Mouse (Mus musculus) hindbrain, postnatal 0 days (tissue): ENCODE results near the gene Tnfaip6. TPM values are rescaled to one million over a fixed set of nuclear protein-coding genes. Genes with fewer than 3 reads are reported as not detected.

Experiments
- ATAC-seq: fragments of 200-750 bp; cut with Nextera tagmentation; 2 replicates; pipeline ENCODE4 v1.8.0; 2017; ENCODE audit warnings: mild to moderate bottlenecking, moderate TSS enrichment, moderate library complexity
- DNase-seq: peaks from one replicate; pipeline ENCODE4 v3.0.0-alpha.2; 2015; ENCODE audit warnings: low spot score
- H3K27ac ChIP-seq: fragments of 300-500 bp; sonication (generic); 2 replicates; pipeline ENCODE4 v1.5.1; 2014; ENCODE audit warnings: mild to moderate bottlenecking
- H3K27me3 ChIP-seq: fragments of 300-500 bp; sonication (generic); 2 replicates; pipeline ENCODE4 v1.6.1; 2014; ENCODE audit warnings: low read length, mixed read lengths; ENCODE audit not compliant: insufficient read depth
- H3K36me3 ChIP-seq: fragments of 300-500 bp; sonication (generic); 2 replicates; pipeline ENCODE4 v1.6.1; 2014; ENCODE audit warnings: low read length, mixed read lengths; ENCODE audit not compliant: insufficient read depth
- H3K4me1 ChIP-seq: fragments of 300-500 bp; sonication (generic); 2 replicates; pipeline ENCODE4 v1.6.1; 2014; ENCODE audit warnings: antibody characterized with exemption, low read length, mixed read lengths; ENCODE audit not compliant: insufficient read depth
- H3K4me2 ChIP-seq: fragments of 300-500 bp; sonication (generic); 2 replicates; pipeline ENCODE4 v1.6.1; 2014; ENCODE audit warnings: low read depth, mild to moderate bottlenecking, low read length, moderate library complexity, mixed read lengths
- H3K4me3 ChIP-seq: fragments of 300-500 bp; sonication (generic); 2 replicates; pipeline ENCODE4 v1.5.1; 2014; ENCODE audit warnings: low read length
- H3K9ac ChIP-seq: fragments of 300-500 bp; sonication (generic); replicated peaks from 2 replicates; pipeline ENCODE4 v1.6.1; 2014; ENCODE audit warnings: mild to moderate bottlenecking, low read length, moderate library complexity, mixed read lengths
- H3K9me3 ChIP-seq: fragments of 300-500 bp; sonication (generic); 2 replicates; pipeline ENCODE4 v1.6.1; 2016; ENCODE audit warnings: low read length, mixed read lengths
- CTCF ChIP-seq: IDR thresholded peaks from 2 replicates; pipeline ENCODE4 v1.5.1; 2016; ENCODE audit warnings: antibody characterized with exemption, control low read depth, low read depth
- WGBS: fragments of 180-500 bp; shearing (Covaris S2); extraction: QIAGEN DNeasy Blood & Tissue Kit; methylation state at CpG from one replicate; pipeline ENCODE4 v1.1.7; 2014; 5-methylcytosine and 5-hydroxymethylcytosine counted together
- polyA plus RNA-seq: library from polyadenylated mRNA; unstranded; fragments of >200 nt; fragmentation: Nextera tagmentation; extraction: Ambion mirVana; gene quantifications from 2 replicates; pipeline ENCODE4 v1.2.1, GENCODE M21; 2015
- total RNA-seq: library from RNA; depleted of rRNA; stranded (reverse); fragments of >200 nt; gene quantifications from 2 replicates; pipeline ENCODE4 v1.2.3, GENCODE M21; 2014

Tnfaip6 gene
- total and polyA plus RNA-seq, 2 experiments from 2014 or later = 3.2 to 5.8 TPM

DNA sequence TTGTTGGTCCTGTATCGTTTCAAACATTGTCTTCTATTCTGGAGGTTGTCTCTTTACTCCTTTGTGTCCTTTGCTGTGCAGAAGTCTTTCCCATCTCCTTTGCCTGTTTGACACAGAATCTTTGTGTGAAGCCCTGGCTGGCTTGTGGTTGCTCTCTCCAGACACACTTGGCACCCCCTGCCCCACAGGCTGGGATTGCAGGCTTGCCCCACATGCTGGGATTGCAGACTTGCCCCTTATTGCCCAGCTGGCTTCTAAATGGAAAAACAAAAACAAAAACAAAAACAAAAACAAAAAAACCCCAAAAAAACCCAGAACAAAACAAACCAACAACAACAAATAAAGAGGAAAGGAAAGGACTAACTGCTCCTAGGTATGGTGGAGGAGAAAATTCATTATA is 30.8 kb downstream of the Tnfaip6 start:
- H3K36me3 ChIP-seq = no peaks in the 10 kb centered on the region
- no peaks in the 10 kb centered on the region for H3K9me3 ChIP-seq
- H3K4me3 ChIP-seq = no peak overlapping the region
- 54% methylated on average over 1 of the region's 1 CpGs for WGBS
- no peaks in the 10 kb centered on the region for H3K4me1 ChIP-seq
- H3K27ac ChIP-seq = no peak overlapping the region
- DNase-seq (peak; percentile 9), ATAC-seq (no peak)
- no peak for TF ChIP-seq CTCF
- no peak overlapping the region for H3K9ac ChIP-seq
- no peaks in the 10 kb centered on the region for H3K27me3 ChIP-seq
- H3K4me2 ChIP-seq = no peak overlapping the region

GRCm38 (mm10) chr2:52070816-52071215 is 33.0 kb downstream of the Tnfaip6 start:
- no peak overlapping the region for H3K4me3 ChIP-seq
- H3K4me1 ChIP-seq = no peaks in the 10 kb centered on the region
- TF ChIP-seq CTCF = no peak
- WGBS = 85% methylated on average over 5 of the region's 5 CpGs
- no peak overlapping the region for H3K4me2 ChIP-seq
- ATAC-seq = no peak
- no peak overlapping the region for H3K9ac ChIP-seq
- H3K27me3 ChIP-seq = no peaks in the 10 kb centered on the region
- no peak for DNase-seq
- no peaks in the 10 kb centered on the region for H3K9me3 ChIP-seq
- H3K36me3 ChIP-seq = no peaks in the 10 kb centered on the region
- H3K27ac ChIP-seq = no peak overlapping the region

DNA sequence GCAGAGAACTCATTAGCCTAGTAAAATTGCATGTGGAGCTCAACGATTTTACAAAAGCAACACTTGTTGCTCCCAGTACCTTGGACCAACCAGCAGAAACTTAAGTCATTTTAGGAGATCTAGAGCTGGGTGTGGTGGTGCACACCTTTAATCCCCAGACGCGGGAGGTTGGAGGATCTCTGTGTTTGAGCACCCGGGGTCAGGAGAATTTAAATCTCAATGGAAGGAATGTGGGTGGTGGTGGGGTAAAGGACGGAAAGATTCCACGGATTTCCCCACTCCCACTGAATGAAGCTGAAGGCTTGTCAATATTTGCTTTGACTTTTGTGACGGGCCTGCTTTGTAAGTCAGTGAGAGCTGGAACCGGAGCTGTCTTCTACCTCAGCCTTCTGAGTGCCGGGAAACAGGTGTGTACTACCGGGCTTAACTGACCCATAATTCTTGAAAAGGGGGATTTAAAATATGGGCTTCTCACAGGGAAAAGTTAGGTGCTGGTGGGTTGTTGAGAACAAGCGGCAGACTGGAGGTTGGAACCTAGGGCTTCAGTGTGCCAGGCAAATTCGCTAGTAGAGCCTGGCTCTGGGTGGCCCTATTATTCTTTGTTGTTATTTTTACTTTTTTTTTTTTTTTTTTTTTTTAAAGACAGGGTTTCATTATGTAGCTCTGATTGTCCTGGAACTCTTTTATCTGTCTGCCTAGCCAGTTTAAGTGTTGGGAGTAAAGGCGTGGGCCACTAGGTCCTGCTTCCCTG is 33.6 kb downstream of the Tnfaip6 start:
- peak overlapping the region; percentile 78 for H3K4me2 ChIP-seq
- no peaks in the 10 kb centered on the region for H3K4me1 ChIP-seq
- H3K36me3 ChIP-seq = no peaks in the 10 kb centered on the region
- H3K27me3 ChIP-seq = no peaks in the 10 kb centered on the region
- no peak for DNase-seq
- no peak for TF ChIP-seq CTCF
- no peak overlapping the region for H3K9ac ChIP-seq
- H3K27ac ChIP-seq = no peak overlapping the region
- no peak for ATAC-seq
- no peaks in the 10 kb centered on the region for H3K9me3 ChIP-seq
- H3K4me3 ChIP-seq = no peak overlapping the region
- 29% methylated on average over 13 of the region's 13 CpGs for WGBS

- H3K27me3 ChIP-seq = no peaks in the 10 kb centered on the region
- H3K4me3 ChIP-seq = peak overlapping the region; percentile 75
- 2% methylated on average over 10 of the region's 10 CpGs for WGBS
- peak overlapping the region; percentile 78 for H3K4me2 ChIP-seq
- ATAC-seq (peak; percentile 21), DNase-seq (peak; percentile 13)
- peak overlapping the region; percentile 72 for H3K9ac ChIP-seq
- no peak for TF ChIP-seq CTCF
- no peaks in the 10 kb centered on the region for H3K4me1 ChIP-seq
- peak overlapping the region; percentile 58; the same call in 1 of the 2 replicates for H3K27ac ChIP-seq
- H3K9me3 ChIP-seq = no peaks in the 10 kb centered on the region
- H3K36me3 ChIP-seq = no peaks in the 10 kb centered on the region
Measured at GRCm38 (mm10) chr2:52072065-52072490, 34.3 kb downstream of the Tnfaip6 start.

DNA sequence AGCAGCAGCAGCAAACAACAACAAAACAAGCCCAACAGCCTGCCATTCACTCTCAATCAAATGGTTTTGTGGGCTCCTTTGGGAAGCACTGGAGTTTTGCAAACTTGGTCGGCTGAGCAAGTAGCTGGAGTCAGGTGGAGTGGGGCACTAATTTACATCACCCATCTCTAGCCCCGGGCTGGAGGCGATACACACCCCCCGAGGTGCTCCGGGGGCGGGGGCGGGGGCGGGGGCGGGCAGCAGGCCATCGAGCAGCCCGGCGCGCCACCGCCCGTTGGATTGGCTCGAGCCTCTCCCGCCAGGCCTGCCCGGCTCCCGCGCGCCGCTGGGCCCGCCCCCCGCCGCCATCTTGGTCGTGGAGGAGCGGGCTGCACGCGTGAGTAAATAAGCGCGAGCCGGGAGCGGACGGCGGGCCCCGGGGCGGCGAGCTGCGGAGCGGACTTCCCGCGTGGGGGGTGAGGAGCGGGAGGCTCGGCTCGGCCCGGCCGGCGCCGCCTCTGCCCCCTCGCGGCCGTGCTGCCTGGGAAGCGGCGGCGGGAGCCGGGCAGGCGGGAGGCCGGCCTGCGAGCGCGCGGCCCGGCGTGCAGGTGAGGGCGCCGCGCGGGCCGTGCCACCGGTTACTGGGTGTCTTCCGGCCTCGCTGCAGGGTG is 34.8 kb downstream of the Tnfaip6 start, which contains the start of gene Rif1:
Rif1 (plus strand) TSS at position 342 of the 650 bp plus-strand sequence.
- peak; percentile 97 for ATAC-seq

GRCm38 (mm10) chr2:52073141-52073904 is 35.5 kb downstream of the Tnfaip6 start:
- Histone ChIP-seq H3K27ac (peak overlapping the region; percentile 58; the same call in 1 of the 2 replicates), H3K4me2 (peak overlapping the region; percentile 78), H3K36me3 (no peaks in the 10 kb centered on the region), H3K9ac (peak overlapping the region; percentile 72), H3K4me1 (no peaks in the 10 kb centered on the region), H3K4me3 (peak overlapping the region; percentile 75), H3K27me3 (no peaks in the 10 kb centered on the region), H3K9me3 (no peaks in the 10 kb centered on the region)
- WGBS = 1% methylated on average over 56 of the region's 56 CpGs
- ATAC-seq = no peak
- DNase-seq = peak; percentile 6
- TF ChIP-seq CTCF = no peak

More for the DNA sequence above, 34.8 kb downstream of the Tnfaip6 start, which contains the start of gene Rif1:
- H3K27me3 ChIP-seq = no peaks in the 10 kb centered on the region
- no peaks in the 10 kb centered on the region for H3K9me3 ChIP-seq
- WGBS = under 1% methylated on average over 47 of the region's 72 CpGs
- no peaks in the 10 kb centered on the region for H3K36me3 ChIP-seq
- no peaks in the 10 kb centered on the region for H3K4me1 ChIP-seq
- H3K4me3 ChIP-seq = peak within 1 kb of the TSS; percentile 75
- H3K9ac ChIP-seq = peak within 1 kb of the TSS; percentile 72
- H3K4me2 ChIP-seq = peak within 1 kb of the TSS; percentile 78
- TF ChIP-seq CTCF = no peak
- peak within 1 kb of the TSS; percentile 58; the same call in 1 of the 2 replicates for H3K27ac ChIP-seq
- DNase-seq = peak; percentile 90
